ENCODE assay signal across 11 mouse cellular contexts in genomic region chr11:62914532-62914931, GRCm38 (mm10). TPM values are rescaled to one million over a fixed set of nuclear protein-coding genes. Genes with fewer than 3 reads are reported as not detected.
A peak's percentile ranks its signal among the peaks of the same experiment; 100 is the strongest.
DNase-seq lines count a peak whose midpoint lies in the region; ATAC-seq and TF ChIP-seq lines count a peak whose summit lies in the region.
"Had no signal": no experiment of that assay in that cellular context is flagged by ENCODE, and none has a peak within 500 bp of the region (broad histone marks: within the 10 kb centered on the region; RNA-seq: fewer than 3 reads in every experiment).

No protein-coding gene starts in this region.

- H3K27ac ChIP-seq in intestine, postnatal 0 days (ENCODE audit: low read depth, low read length) = no peak overlapping the region
- H3K27ac ChIP-seq in intestine, embryonic 16.5 days (ENCODE audit: low read length) = no peak overlapping the region
- H3K27ac ChIP-seq in MEL (ENCODE audit: control insufficient read depth, low read depth, low read length) = no peak overlapping the region
- H3K27ac ChIP-seq in limb, embryonic 10.5 days = no peak overlapping the region
- H3K27ac ChIP-seq: embryonic facial prominence, embryonic 13.5 days; lung, embryonic 15.5 days had no signal

- no peaks in the 10 kb centered on the region for H3K4me1 ChIP-seq in intestine, postnatal 0 days (replicated peaks; ENCODE audit: control insufficient read depth, insufficient read depth, low read length)
- H3K4me1 ChIP-seq in intestine, embryonic 16.5 days (ENCODE audit: control insufficient read depth, insufficient read depth, low read length) = no peaks in the 10 kb centered on the region
- no peaks in the 10 kb centered on the region for H3K4me1 ChIP-seq in MEL (ENCODE audit: control insufficient read depth in 1 of 2, insufficient read depth in 2 of 2, low read length in 2 of 2)
- no peaks in the 10 kb centered on the region for H3K4me1 ChIP-seq in limb, embryonic 10.5 days

- TF ChIP-seq RAD21 in MEL (IDR thresholded peaks at IDR 0.05; ENCODE audit: low read depth, low read length) = peak; percentile 28

- H3K4me2 ChIP-seq in intestine, postnatal 0 days (replicated peaks; ENCODE audit: low read depth) = no peak overlapping the region
- H3K4me2 ChIP-seq in intestine, embryonic 16.5 days (ENCODE audit: low read depth, low read length) = no peak overlapping the region
- H3K4me2 ChIP-seq: embryonic facial prominence, embryonic 13.5 days; lung, embryonic 15.5 days had no signal

- 61% methylated on average over 6 of the region's 6 CpGs for whole genome bisulfite sequencing in intestine, postnatal 0 days
- 60% methylated on average over 6 of the region's 6 CpGs for WGBS in intestine, embryonic 16.5 days
- 68% methylated on average over 6 of the region's 6 CpGs for WGBS in limb, embryonic 10.5 days

- no peak for ATAC-seq in CD4-positive, CD25-positive, alpha-beta regulatory T cell, adult 4 months
- ATAC-seq in intestine, postnatal 0 days = no peak
- ATAC-seq in intestine, embryonic 16.5 days = no peak

- no peak for TF ChIP-seq POLR2A in MEL (IDR thresholded peaks at IDR 0.05; ENCODE audit: control insufficient read depth in 1 of 2, insufficient read depth in 1 of 2, low read depth in 1 of 2, low read length in 2 of 2, poor library complexity in 1 of 2)

- TF ChIP-seq CTCF in intestine, postnatal 0 days (IDR thresholded peaks at IDR 0.05; ENCODE audit: low read depth) = peak; percentile 72
- peak; percentile 29 to 65 (median 64) for TF ChIP-seq CTCF in MEL (IDR thresholded peaks at IDR 0.05 in 2 of 3, conservative IDR thresholded peaks at IDR 0.05 in 1 of 3; ENCODE audit: control insufficient read depth in 1 of 3, insufficient read depth in 1 of 3, low read depth in 2 of 3, low read length in 3 of 3, poor library complexity in 1 of 3, severe bottlenecking in 1 of 3)

- no peaks in the 10 kb centered on the region for H3K36me3 ChIP-seq in intestine, postnatal 0 days (ENCODE audit: control insufficient read depth, insufficient read depth)
- no peaks in the 10 kb centered on the region for H3K36me3 ChIP-seq in intestine, embryonic 16.5 days (ENCODE audit: control insufficient read depth, insufficient read depth, low read length)
- H3K36me3 ChIP-seq in MEL (ENCODE audit: control insufficient read depth in 1 of 2, insufficient read depth in 2 of 2, low read length in 2 of 2) = 0 out of 4 replicates have a peak, but pooled peaks cover 0 to 2% of the 10 kb centered on the region in 2 experiments
- no peaks in the 10 kb centered on the region for H3K36me3 ChIP-seq in limb, embryonic 10.5 days
- H3K36me3 ChIP-seq: embryonic facial prominence, embryonic 13.5 days; lung, embryonic 15.5 days had no signal

- peak; percentile 14 for DNase-seq in CD4-positive, CD25-positive, alpha-beta regulatory T cell, adult 2 months (ENCODE audit: low read depth, low spot score)
- peak; percentile 28 for DNase-seq in MEL (ENCODE audit: low read depth, low spot score)
- peak; percentile 64 for DNase-seq in lung, postnatal 10 days
- no peak for DNase-seq in right cerebral cortex, postnatal 4 days
- DNase-seq in limb, embryonic 10.5 days (ENCODE audit: low spot score) = no peak

- TF ChIP-seq EP300 in MEL (IDR thresholded peaks at IDR 0.05; ENCODE audit: low read depth in 1 of 2, low read length in 2 of 2) = no peak

- H3K79me2 ChIP-seq in MEL (ENCODE audit: control insufficient read depth, insufficient read depth, low read length, poor library complexity) = no peaks in the 10 kb centered on the region

- no peaks in the 10 kb centered on the region for H3K9me3 ChIP-seq in intestine, postnatal 0 days (ENCODE audit: control insufficient read depth)
- H3K9me3 ChIP-seq in intestine, embryonic 16.5 days (ENCODE audit: control insufficient read depth, low read length) = no peaks in the 10 kb centered on the region
- H3K9me3 ChIP-seq in MEL (replicated peaks; ENCODE audit: insufficient read depth, low read length) = no peaks in the 10 kb centered on the region
- no peaks in the 10 kb centered on the region for H3K9me3 ChIP-seq in limb, embryonic 10.5 days (replicated peaks)
- H3K9me3 ChIP-seq: embryonic facial prominence, embryonic 13.5 days; lung, embryonic 15.5 days had no signal

- H3K9ac ChIP-seq in intestine, postnatal 0 days (ENCODE audit: low read depth, low read length) = no peak overlapping the region
- H3K9ac ChIP-seq in intestine, embryonic 16.5 days (ENCODE audit: low read depth, low read length) = no peak overlapping the region
- no peak overlapping the region for H3K9ac ChIP-seq in MEL (ENCODE audit: control insufficient read depth, low read depth, low read length, poor library complexity, severe bottlenecking)
- H3K9ac ChIP-seq: embryonic facial prominence, embryonic 13.5 days; lung, embryonic 15.5 days had no signal

- no peak overlapping the region for H3K4me3 ChIP-seq in intestine, postnatal 0 days (ENCODE audit: low read depth, low read length)
- H3K4me3 ChIP-seq in intestine, embryonic 16.5 days (ENCODE audit: low read length) = no peak overlapping the region
- no peak overlapping the region for H3K4me3 ChIP-seq in MEL (ENCODE audit: control insufficient read depth in 1 of 2, insufficient read depth in 1 of 2, low read depth in 2 of 2, low read length in 2 of 2)
- H3K4me3 ChIP-seq in limb, embryonic 10.5 days = no peak overlapping the region
- H3K4me3 ChIP-seq: embryonic facial prominence, embryonic 13.5 days; lung, embryonic 15.5 days had no signal

- H3K27me3 ChIP-seq in intestine, postnatal 0 days (replicated peaks; ENCODE audit: control insufficient read depth, insufficient read depth, low read length) = no peaks in the 10 kb centered on the region
- no peaks in the 10 kb centered on the region for H3K27me3 ChIP-seq in intestine, embryonic 16.5 days (replicated peaks; ENCODE audit: control insufficient read depth, insufficient read depth, low read length)
- no peaks in the 10 kb centered on the region for H3K27me3 ChIP-seq in MEL (ENCODE audit: control insufficient read depth in 1 of 2, insufficient read depth in 2 of 2, low read length in 2 of 2)
- no peaks in the 10 kb centered on the region for H3K27me3 ChIP-seq in limb, embryonic 10.5 days (ENCODE audit: low read depth, poor library complexity, severe bottlenecking)
- H3K27me3 ChIP-seq: embryonic facial prominence, embryonic 13.5 days; lung, embryonic 15.5 days had no signal

TF ChIP-seq in MEL, 35 proteins besides CTCF, POLR2A, EP300 and RAD21:
- TF ChIP-seq NELFE (IDR thresholded peaks at IDR 0.05; ENCODE audit: low read depth, low read length) (no peak), SMC3 (IDR thresholded peaks at IDR 0.05; ENCODE audit: low read depth, low read length) (peak; percentile 57), NRF1 (IDR thresholded peaks at IDR 0.05; ENCODE audit: insufficient read depth, low read depth, low read length, poor library complexity, severe bottlenecking) (no peak)

RNA-seq across cellular contexts. Expression of gene Tvp23b, which starts 35.3 kb away (rescaled TPM):
- 10 to 100 TPM; 57.6 to 61.6 TPM for polyA plus RNA-seq in CD4-positive, CD25-positive, alpha-beta regulatory T cell, adult 4 months (2017; shearing (Covaris generic))
- polyA plus RNA-seq in intestine, postnatal 0 days (2015; fragmentation: Nextera tagmentation; extraction: Ambion mirVana) = 53.4 and 57.2 TPM in 2 replicates
- polyA plus RNA-seq in intestine, embryonic 16.5 days (2015; fragmentation: Nextera tagmentation; extraction: Ambion mirVana) = 89.8 and 90.2 TPM in 2 replicates
- 32.1 and 40.0 TPM in 2 replicates for total RNA-seq in MEL (2012; rRNA removed)
- 10 to 100 TPM in 1 of 2 experiments, not detected in 1; 24.3 TPM for polyA plus RNA-seq in MEL (2012; ENCODE audit: insufficient read depth in 1 of 2, insufficient read length in 2 of 2, low read depth in 1 of 2, low replicate concordance in 2 of 2, missing spikeins in 1 of 2)
- polyA plus RNA-seq in limb, embryonic 10.5 days (2016; fragmentation: Nextera tagmentation; extraction: Ambion mirVana) = 37.9 and 43.4 TPM in 2 replicates

RNA-seq across cellular contexts. Expression of gene Cdrt4, which starts 36.5 kb away (rescaled TPM):
- polyA plus RNA-seq in CD4-positive, CD25-positive, alpha-beta regulatory T cell, adult 4 months (2017; shearing (Covaris generic)) = not detected
- not detected in 2 replicates for polyA plus RNA-seq in intestine, postnatal 0 days (2015; fragmentation: Nextera tagmentation; extraction: Ambion mirVana)
- polyA plus RNA-seq in intestine, embryonic 16.5 days (2015; fragmentation: Nextera tagmentation; extraction: Ambion mirVana) = 0.33 TPM in 1 of 2 replicates, not detected in the other
- total RNA-seq in MEL (2012; rRNA removed) = not detected in 2 replicates
- not detected for polyA plus RNA-seq in MEL (2012; ENCODE audit: insufficient read depth in 1 of 2, insufficient read length in 2 of 2, low read depth in 1 of 2, low replicate concordance in 2 of 2, missing spikeins in 1 of 2)
- not detected in 2 replicates for polyA plus RNA-seq in limb, embryonic 10.5 days (2016; fragmentation: Nextera tagmentation; extraction: Ambion mirVana)
- total RNA-seq: hematopoietic stem cell, adult 5-6 weeks had no signal

Comparison
In these comparisons a context has a peak if more than half of its experiments do, and no peak if none do; other contexts are left out.
1. DNase-seq: peak in CD4-positive, CD25-positive, alpha-beta regulatory T cell, adult 2 months (single experiment), MEL (single experiment) and lung, postnatal 10 days (single experiment); none in right cerebral cortex, postnatal 4 days (single experiment) and limb, embryonic 10.5 days (single experiment).